Mouse (Mus musculus): Measurements from ENCODE around the gene Stum.

DNA sequence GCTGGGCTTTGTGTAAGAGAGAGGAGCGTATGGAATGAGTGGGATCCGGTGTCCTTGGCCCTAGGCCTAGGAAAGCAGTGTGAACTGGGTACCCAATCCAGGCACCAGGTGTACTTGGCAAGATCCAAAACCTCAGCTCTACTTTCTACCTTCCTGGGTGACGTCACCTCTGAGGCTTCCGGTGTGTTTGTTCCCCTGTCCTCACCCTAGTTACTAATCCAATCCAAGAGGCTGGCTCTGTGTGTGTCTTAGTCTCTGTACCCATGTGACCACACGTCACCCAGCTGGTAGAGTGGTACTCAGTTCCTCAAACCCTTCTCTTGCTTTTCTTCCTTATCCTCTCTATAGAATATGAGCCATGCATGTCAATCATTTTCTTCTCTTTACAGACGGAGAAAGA, 81.6 kb downstream of the Stum start:
- TF ChIP-seq CTCF (conservative IDR thresholded peaks at IDR 0.05 in 1 of 2, IDR thresholded peaks at IDR 0.05 in 1 of 2; ENCODE audit: low read depth in 2 of 2, low read length in 2 of 2) (no peak), MAX (IDR thresholded peaks at IDR 0.05; ENCODE audit: low read length) (peak; percentile 81), POLR2A (IDR thresholded peaks at IDR 0.05; ENCODE audit: low read depth, low read length) (no peak; the same call in 1 of the 2 replicates), RCOR1 (conservative IDR thresholded peaks at IDR 0.05; ENCODE audit: low read depth, low read length) (no peak), KAT2A (IDR thresholded peaks at IDR 0.05; ENCODE audit: insufficient replicate concordance, low read length) (no peak), POLR2AphosphoS2 (IDR thresholded peaks at IDR 0.05; ENCODE audit: low read depth, low read length) (no peak), IRF4 (IDR thresholded peaks at IDR 0.05; ENCODE audit: low read depth, low read length) (peak; percentile 83), MAZ (IDR thresholded peaks at IDR 0.05; ENCODE audit: low read depth, low read length) (no peak), SIN3A (IDR thresholded peaks at IDR 0.05; ENCODE audit: low read length) (peak; percentile 43; the same call in 1 of the 2 replicates)

Measured in CH12.LX (cell line).